In the genomic region with DNA sequence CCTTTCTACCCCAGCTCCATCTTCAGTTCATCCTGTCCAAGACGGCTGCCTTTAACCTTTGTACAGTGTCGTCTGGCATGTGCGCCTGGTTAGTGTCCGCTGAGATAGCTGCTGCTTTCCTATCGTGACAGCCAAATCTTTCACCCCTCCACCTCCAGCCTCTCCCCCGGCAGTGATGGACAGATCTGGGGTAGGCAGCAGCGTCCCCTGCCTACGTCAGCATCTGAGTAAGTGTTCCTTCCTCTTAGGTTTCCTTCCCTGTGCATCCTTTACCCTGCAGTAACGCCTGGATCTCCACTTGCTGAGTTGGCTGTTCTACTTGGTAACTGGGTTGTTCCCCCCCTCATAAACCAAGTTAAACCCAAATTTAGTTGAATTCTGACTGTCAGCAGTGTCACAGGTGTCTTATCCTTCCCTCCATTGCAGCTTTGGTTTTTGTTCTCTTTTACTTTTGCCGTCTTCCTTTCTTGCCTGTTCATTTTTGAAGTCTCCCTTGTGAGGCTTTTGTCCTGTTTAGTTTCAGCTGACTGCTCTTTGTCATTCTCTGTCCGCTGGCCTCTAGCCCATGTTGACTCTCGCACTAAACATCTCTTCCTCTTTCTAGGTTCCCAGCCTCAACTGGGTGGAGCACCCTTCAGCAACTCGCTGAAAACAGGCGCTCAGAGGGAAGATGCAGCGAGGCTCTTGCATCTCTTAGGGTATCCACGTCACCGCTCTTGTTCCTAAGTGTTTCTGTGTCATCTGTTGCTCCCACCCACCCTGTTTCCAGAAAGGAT, we compare ENCODE assay signal across 9 mouse cellular contexts.
DNase-seq lines count a peak whose midpoint lies in the region; ATAC-seq and TF ChIP-seq lines count a peak whose summit lies in the region.
"Had no signal": no experiment of that assay in that cellular context is flagged by ENCODE, and none has a peak within 500 bp of the region (broad histone marks: within the 10 kb centered on the region; RNA-seq: fewer than 3 reads in every experiment).

No protein-coding gene starts in this region.

- H3K9me3 ChIP-seq in kidney, postnatal 0 days (replicated peaks; ENCODE audit: low read length): no peaks in the 10 kb centered on the region
- H3K9me3 ChIP-seq in hindbrain, embryonic 16.5 days (ENCODE audit: control insufficient read depth, low read length): no peaks in the 10 kb centered on the region
- no peaks in the 10 kb centered on the region for H3K9me3 ChIP-seq in forebrain, embryonic 14.5 days (replicated peaks; ENCODE audit: control insufficient read depth, low read length)
- H3K9me3 ChIP-seq: embryonic facial prominence, embryonic 13.5 days had no signal

- no peak overlapping the region for H3K9ac ChIP-seq in kidney, postnatal 0 days (ENCODE audit: low read depth, low read length)
- H3K9ac ChIP-seq in hindbrain, embryonic 16.5 days (ENCODE audit: low read depth, low read length): no peak overlapping the region
- no peak overlapping the region for H3K9ac ChIP-seq in forebrain, embryonic 14.5 days (ENCODE audit: low read length)
- H3K9ac ChIP-seq: embryonic facial prominence, embryonic 13.5 days had no signal

- H3K27ac ChIP-seq in kidney, postnatal 0 days: no peak overlapping the region
- H3K27ac ChIP-seq in hindbrain, embryonic 16.5 days (ENCODE audit: low read depth, low read length): no peak overlapping the region
- H3K27ac ChIP-seq in forebrain, embryonic 14.5 days (ENCODE audit: low read depth, low read length): no peak overlapping the region
- H3K27ac ChIP-seq: embryonic facial prominence, embryonic 13.5 days had no signal

- no peak overlapping the region for H3K4me3 ChIP-seq in kidney, postnatal 0 days (replicated peaks; ENCODE audit: low read depth, low read length)
- H3K4me3 ChIP-seq in hindbrain, embryonic 16.5 days (ENCODE audit: low read length): no peak overlapping the region
- H3K4me3 ChIP-seq in forebrain, embryonic 14.5 days (ENCODE audit: low read depth, low read length): no peak overlapping the region
- H3K4me3 ChIP-seq: embryonic facial prominence, embryonic 13.5 days; myocyte had no signal

- H3K4me2 ChIP-seq in kidney, postnatal 0 days (ENCODE audit: low read length): no peak overlapping the region
- no peak overlapping the region for H3K4me2 ChIP-seq in hindbrain, embryonic 16.5 days (ENCODE audit: low read length)
- H3K4me2 ChIP-seq in forebrain, embryonic 14.5 days (ENCODE audit: low read length): no peak overlapping the region
- H3K4me2 ChIP-seq: embryonic facial prominence, embryonic 13.5 days had no signal

- WGBS in kidney, postnatal 0 days: 36% methylated on average over 17 of the region's 17 CpGs
- 54% methylated on average over 17 of the region's 17 CpGs for WGBS in hindbrain, embryonic 16.5 days
- 70% methylated on average over 17 of the region's 17 CpGs for WGBS in forebrain, embryonic 14.5 days

- DNase-seq in CD4-positive, CD25-positive, alpha-beta regulatory T cell, adult 2 months (ENCODE audit: low read depth, low spot score): peak; percentile 66
- peak; percentile 44 for DNase-seq in MEL-GATA-1-ER (ENCODE audit: extremely low read depth, low read depth)
- DNase-seq in heart, adult 11 months: peak; percentile 98
- peak; percentile 28 for DNase-seq in kidney, postnatal 0 days (ENCODE audit: low spot score)
- DNase-seq in forebrain, embryonic 14.5 days (ENCODE audit: low spot score): no peak

- no peak for TF ChIP-seq CTCF in kidney, postnatal 0 days (IDR thresholded peaks at IDR 0.05; ENCODE audit: low read depth)

- no peak for ATAC-seq in kidney, postnatal 0 days (replicated peaks; ENCODE audit: low FRiP score, low read depth)
- peak; percentile 79 for ATAC-seq in megakaryocyte progenitor cell, adult 5-6 weeks (replicated peaks; ENCODE audit: poor library complexity)
- ATAC-seq in hindbrain, embryonic 16.5 days: no peak
- no peak for ATAC-seq in forebrain, embryonic 14.5 days

- no peaks in the 10 kb centered on the region for H3K27me3 ChIP-seq in kidney, postnatal 0 days (ENCODE audit: insufficient read depth, low read length)
- H3K27me3 ChIP-seq in hindbrain, embryonic 16.5 days (replicated peaks; ENCODE audit: control insufficient read depth, insufficient read depth, low read length): no peaks in the 10 kb centered on the region
- no peaks in the 10 kb centered on the region for H3K27me3 ChIP-seq in forebrain, embryonic 14.5 days (replicated peaks; ENCODE audit: control insufficient read depth, insufficient read depth, low read length)
- H3K27me3 ChIP-seq: embryonic facial prominence, embryonic 13.5 days had no signal

- no peaks in the 10 kb centered on the region for H3K4me1 ChIP-seq in kidney, postnatal 0 days (replicated peaks; ENCODE audit: insufficient read depth, low read length)
- H3K4me1 ChIP-seq in hindbrain, embryonic 16.5 days (ENCODE audit: control insufficient read depth, insufficient read depth, low read depth, low read length): no peaks in the 10 kb centered on the region
- no peaks in the 10 kb centered on the region for H3K4me1 ChIP-seq in forebrain, embryonic 14.5 days (ENCODE audit: control insufficient read depth, insufficient read depth, low read length)
- H3K4me1 ChIP-seq: embryonic facial prominence, embryonic 13.5 days had no signal

- no peaks in the 10 kb centered on the region for H3K36me3 ChIP-seq in kidney, postnatal 0 days (ENCODE audit: insufficient read depth, low read length)
- H3K36me3 ChIP-seq in hindbrain, embryonic 16.5 days (ENCODE audit: control insufficient read depth, insufficient read depth, low read length): no peaks in the 10 kb centered on the region
- no peaks in the 10 kb centered on the region for H3K36me3 ChIP-seq in forebrain, embryonic 14.5 days (ENCODE audit: control insufficient read depth, insufficient read depth, low read length)
- H3K36me3 ChIP-seq: embryonic facial prominence, embryonic 13.5 days had no signal
